Mouse (Mus musculus): Measurements from ENCODE around the gene Bpifb1. TPM values are rescaled to one million over a fixed set of nuclear protein-coding genes. Genes with fewer than 3 reads are reported as not detected.
A peak's percentile ranks its signal among the peaks of the same experiment; 100 is the strongest.

Bpifb1 gene
- polyA plus RNA-seq, 1 experiment from 2014 or later = not detected

- no peak overlapping the region for H3K4me2 ChIP-seq (ENCODE audit: low read length)
- H3K4me3 ChIP-seq (ENCODE audit: low read depth, low read length) = no peak overlapping the region
- DNase-seq (ENCODE audit: low spot score) (no peak), ATAC-seq (replicated peaks; ENCODE audit: low FRiP score, low TSS enrichment, low read depth) (no peak)
- no peaks in the 10 kb centered on the region for H3K9me3 ChIP-seq (ENCODE audit: control insufficient read depth, low read length)
- no peaks in the 10 kb centered on the region for H3K36me3 ChIP-seq (ENCODE audit: control insufficient read depth, insufficient read depth, low read length)
- H3K4me1 ChIP-seq (replicated peaks; ENCODE audit: control insufficient read depth, insufficient read depth, low read length) = no peaks in the 10 kb centered on the region
- H3K27me3 ChIP-seq (replicated peaks; ENCODE audit: control insufficient read depth, insufficient read depth, low read length) = no peaks in the 10 kb centered on the region
- no peak overlapping the region for H3K27ac ChIP-seq (ENCODE audit: low read depth)
- H3K9ac ChIP-seq (ENCODE audit: low read length) = no peak overlapping the region
- 76% methylated on average over 5 of the region's 5 CpGs for WGBS
Measured at GRCm38 (mm10) chr2:154193994-154194504, 3.4 kb downstream of the Bpifb1 start.

- no peak overlapping the region for H3K4me2 ChIP-seq (ENCODE audit: low read length)
- no peak overlapping the region for H3K9ac ChIP-seq (ENCODE audit: low read length)
- H3K4me1 ChIP-seq (replicated peaks; ENCODE audit: control insufficient read depth, insufficient read depth, low read length) = no peaks in the 10 kb centered on the region
- no peaks in the 10 kb centered on the region for H3K27me3 ChIP-seq (replicated peaks; ENCODE audit: control insufficient read depth, insufficient read depth, low read length)
- ATAC-seq (replicated peaks; ENCODE audit: low FRiP score, low TSS enrichment, low read depth) (no peak), DNase-seq (ENCODE audit: low spot score) (no peak)
- no peaks in the 10 kb centered on the region for H3K36me3 ChIP-seq (ENCODE audit: control insufficient read depth, insufficient read depth, low read length)
- no peaks in the 10 kb centered on the region for H3K9me3 ChIP-seq (ENCODE audit: control insufficient read depth, low read length)
- H3K27ac ChIP-seq (ENCODE audit: low read depth) = no peak overlapping the region
- no peak overlapping the region for H3K4me3 ChIP-seq (ENCODE audit: low read depth, low read length)
- 86% methylated on average over 9 of the region's 9 CpGs for WGBS
Measured at GRCm38 (mm10) chr2:154197036-154197435, 6.4 kb downstream of the Bpifb1 start.

- DNase-seq (ENCODE audit: low spot score) = no peak
Measured at GRCm38 (mm10) chr2:154204630-154205029, 14.0 kb downstream of the Bpifb1 start.

GRCm38 (mm10) chr2:154206908-154207307 lies 16.3 kb downstream of the Bpifb1 start:
- H3K4me3 ChIP-seq (ENCODE audit: low read depth, low read length) = no peak overlapping the region
- no peaks in the 10 kb centered on the region for H3K27me3 ChIP-seq (replicated peaks; ENCODE audit: control insufficient read depth, insufficient read depth, low read length)
- no peaks in the 10 kb centered on the region for H3K9me3 ChIP-seq (ENCODE audit: control insufficient read depth, low read length)
- no peak overlapping the region for H3K27ac ChIP-seq (ENCODE audit: low read depth)
- no peak overlapping the region for H3K9ac ChIP-seq (ENCODE audit: low read length)
- no peaks in the 10 kb centered on the region for H3K4me1 ChIP-seq (replicated peaks; ENCODE audit: control insufficient read depth, insufficient read depth, low read length)
- no peaks in the 10 kb centered on the region for H3K36me3 ChIP-seq (ENCODE audit: control insufficient read depth, insufficient read depth, low read length)
- H3K4me2 ChIP-seq (ENCODE audit: low read length) = no peak overlapping the region
- ATAC-seq (replicated peaks; ENCODE audit: low FRiP score, low TSS enrichment, low read depth) (no peak), DNase-seq (ENCODE audit: low spot score) (peak; percentile 53)
- WGBS = 64% methylated on average over 7 of the region's 7 CpGs

More at GRCm38 (mm10) chr2:154204630-154205029, 14.0 kb downstream of the Bpifb1 start:
- no peak overlapping the region for H3K4me3 ChIP-seq (ENCODE audit: low read depth, low read length)
- no peak overlapping the region for H3K9ac ChIP-seq (ENCODE audit: low read length)
- H3K27ac ChIP-seq (ENCODE audit: low read depth) = no peak overlapping the region
- no peaks in the 10 kb centered on the region for H3K27me3 ChIP-seq (replicated peaks; ENCODE audit: control insufficient read depth, insufficient read depth, low read length)
- WGBS = 85% methylated on average over 4 of the region's 4 CpGs
- no peak overlapping the region for H3K4me2 ChIP-seq (ENCODE audit: low read length)
- H3K4me1 ChIP-seq (replicated peaks; ENCODE audit: control insufficient read depth, insufficient read depth, low read length) = no peaks in the 10 kb centered on the region
- no peak for ATAC-seq (replicated peaks; ENCODE audit: low FRiP score, low TSS enrichment, low read depth)
- H3K36me3 ChIP-seq (ENCODE audit: control insufficient read depth, insufficient read depth, low read length) = no peaks in the 10 kb centered on the region
- no peaks in the 10 kb centered on the region for H3K9me3 ChIP-seq (ENCODE audit: control insufficient read depth, low read length)

GRCm38 (mm10) chr2:154209112-154209511 lies 18.5 kb downstream of the Bpifb1 start:
- WGBS = 11% methylated on average over 3 of the region's 3 CpGs
- ATAC-seq (replicated peaks; ENCODE audit: low FRiP score, low TSS enrichment, low read depth) (no peak), DNase-seq (ENCODE audit: low spot score) (no peak)

GRCm38 (mm10) chr2:154211121-154211520 lies 20.5 kb downstream of the Bpifb1 start:
- Histone ChIP-seq H3K36me3 (ENCODE audit: control insufficient read depth, insufficient read depth, low read length) (no peaks in the 10 kb centered on the region), H3K4me3 (ENCODE audit: low read depth, low read length) (no peak overlapping the region), H3K9me3 (ENCODE audit: control insufficient read depth, low read length) (no peaks in the 10 kb centered on the region), H3K4me2 (ENCODE audit: low read length) (no peak overlapping the region), H3K4me1 (replicated peaks; ENCODE audit: control insufficient read depth, insufficient read depth, low read length) (no peaks in the 10 kb centered on the region), H3K27ac (ENCODE audit: low read depth) (no peak overlapping the region), H3K9ac (ENCODE audit: low read length) (no peak overlapping the region), H3K27me3 (replicated peaks; ENCODE audit: control insufficient read depth, insufficient read depth, low read length) (no peaks in the 10 kb centered on the region)
- ATAC-seq (replicated peaks; ENCODE audit: low FRiP score, low TSS enrichment, low read depth) (no peak), DNase-seq (ENCODE audit: low spot score) (no peak)
- 55% methylated on average over 1 of the region's 1 CpGs for WGBS

More at GRCm38 (mm10) chr2:154209112-154209511, 18.5 kb downstream of the Bpifb1 start:
- Histone ChIP-seq H3K4me2 (ENCODE audit: low read length) (no peak overlapping the region), H3K36me3 (ENCODE audit: control insufficient read depth, insufficient read depth, low read length) (no peaks in the 10 kb centered on the region), H3K4me1 (replicated peaks; ENCODE audit: control insufficient read depth, insufficient read depth, low read length) (no peaks in the 10 kb centered on the region), H3K9me3 (ENCODE audit: control insufficient read depth, low read length) (no peaks in the 10 kb centered on the region), H3K9ac (ENCODE audit: low read length) (no peak overlapping the region), H3K27me3 (replicated peaks; ENCODE audit: control insufficient read depth, insufficient read depth, low read length) (no peaks in the 10 kb centered on the region), H3K4me3 (ENCODE audit: low read depth, low read length) (no peak overlapping the region), H3K27ac (ENCODE audit: low read depth) (no peak overlapping the region)

- 89% methylated on average over 4 of the region's 4 CpGs for WGBS
Measured at GRCm38 (mm10) chr2:154211881-154212280, 21.3 kb downstream of the Bpifb1 start.

GRCm38 (mm10) chr2:154215191-154215590 lies 24.6 kb downstream of the Bpifb1 start:
- H3K9ac ChIP-seq (ENCODE audit: low read length) = no peak overlapping the region
- H3K27ac ChIP-seq (ENCODE audit: low read depth) = no peak overlapping the region
- H3K4me3 ChIP-seq (ENCODE audit: low read depth, low read length) = no peak overlapping the region
- no peaks in the 10 kb centered on the region for H3K27me3 ChIP-seq (replicated peaks; ENCODE audit: control insufficient read depth, insufficient read depth, low read length)
- no peaks in the 10 kb centered on the region for H3K4me1 ChIP-seq (replicated peaks; ENCODE audit: control insufficient read depth, insufficient read depth, low read length)
- H3K36me3 ChIP-seq (ENCODE audit: control insufficient read depth, insufficient read depth, low read length) = no peaks in the 10 kb centered on the region
- 0 out of 2 replicates have a peak, but pooled peaks have one; percentile 38 for ATAC-seq (replicated peaks; ENCODE audit: low FRiP score, low TSS enrichment, low read depth)
- no peak overlapping the region for H3K4me2 ChIP-seq (ENCODE audit: low read length)
- WGBS = 14% methylated on average over 5 of the region's 5 CpGs
- H3K9me3 ChIP-seq (ENCODE audit: control insufficient read depth, low read length) = no peaks in the 10 kb centered on the region
- DNase-seq (ENCODE audit: low spot score) = peak; percentile 85

More at GRCm38 (mm10) chr2:154211881-154212280, 21.3 kb downstream of the Bpifb1 start:
- Histone ChIP-seq H3K9ac (ENCODE audit: low read length) (no peak overlapping the region), H3K4me2 (ENCODE audit: low read length) (no peak overlapping the region), H3K36me3 (ENCODE audit: control insufficient read depth, insufficient read depth, low read length) (no peaks in the 10 kb centered on the region), H3K4me1 (replicated peaks; ENCODE audit: control insufficient read depth, insufficient read depth, low read length) (no peaks in the 10 kb centered on the region), H3K27me3 (replicated peaks; ENCODE audit: control insufficient read depth, insufficient read depth, low read length) (no peaks in the 10 kb centered on the region), H3K9me3 (ENCODE audit: control insufficient read depth, low read length) (no peaks in the 10 kb centered on the region), H3K27ac (ENCODE audit: low read depth) (no peak overlapping the region), H3K4me3 (ENCODE audit: low read depth, low read length) (no peak overlapping the region)
- DNase-seq (ENCODE audit: low spot score) = no peak
- ATAC-seq (replicated peaks; ENCODE audit: low FRiP score, low TSS enrichment, low read depth) = no peak

GRCm38 (mm10) chr2:154219950-154220349 lies 29.3 kb downstream of the Bpifb1 start:
- Histone ChIP-seq H3K4me2 (ENCODE audit: low read length) (no peak overlapping the region), H3K27ac (ENCODE audit: low read depth) (no peak overlapping the region), H3K4me1 (replicated peaks; ENCODE audit: control insufficient read depth, insufficient read depth, low read length) (peaks cover 7% of the 10 kb centered on the region; the same call in 1 of the 2 replicates), H3K27me3 (replicated peaks; ENCODE audit: control insufficient read depth, insufficient read depth, low read length) (no peaks in the 10 kb centered on the region), H3K4me3 (ENCODE audit: low read depth, low read length) (no peak overlapping the region), H3K9me3 (ENCODE audit: control insufficient read depth, low read length) (no peaks in the 10 kb centered on the region), H3K9ac (ENCODE audit: low read length) (no peak overlapping the region), H3K36me3 (ENCODE audit: control insufficient read depth, insufficient read depth, low read length) (no peaks in the 10 kb centered on the region)
- DNase-seq (ENCODE audit: low spot score) = no peak
- no peak for ATAC-seq (replicated peaks; ENCODE audit: low FRiP score, low TSS enrichment, low read depth)
- WGBS = 70% methylated on average over 5 of the region's 5 CpGs

Data from intestine, embryonic 14.5 days (tissue).